Mouse (Mus musculus): ENCODE results near the gene Fbxo6. TPM values are rescaled to one million over a fixed set of nuclear protein-coding genes. Genes with fewer than 3 reads are reported as not detected.
A peak's percentile ranks its signal among the peaks of the same experiment; 100 is the strongest.
"Not testable (repeated sequence)": the region's sequence is repeated elsewhere in the genome, so short reads cannot be mapped to it uniquely, and the experiment has no call there.

Gene Fbxo6
- polyA plus RNA-seq, 1 experiment from 2014 or later = 22.9 TPM

DNA sequence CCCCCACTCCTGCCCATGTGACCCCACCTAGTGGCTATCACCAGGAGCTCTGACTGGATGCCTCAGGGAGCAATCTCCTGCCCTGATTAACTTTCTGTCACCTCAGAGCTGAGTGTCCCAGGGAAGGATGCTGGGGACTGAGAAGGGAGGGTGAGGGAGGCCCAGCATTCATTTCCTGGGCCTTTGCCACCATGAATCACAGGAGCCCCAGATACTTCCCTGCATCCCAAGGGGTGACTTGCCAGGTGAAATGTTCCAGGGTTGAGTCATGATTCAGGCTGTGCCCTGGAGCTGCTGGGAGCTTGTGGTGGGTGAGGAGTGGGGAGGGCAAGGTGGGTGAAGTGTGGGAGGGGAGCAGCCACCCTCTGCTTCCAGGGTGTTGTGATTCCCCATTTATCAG, 25.8 kb upstream of the Fbxo6 start:
- H3K4me1 ChIP-seq (ENCODE audit: control insufficient read depth, insufficient read depth, low read depth, low read length) = peaks cover 17% of the 10 kb centered on the region
- no peaks in the 10 kb centered on the region for H3K9me3 ChIP-seq (ENCODE audit: control insufficient read depth, low read length)
- H3K4me2 ChIP-seq (ENCODE audit: low read length) = no peak overlapping the region
- H3K27me3 ChIP-seq (replicated peaks; ENCODE audit: control insufficient read depth, insufficient read depth, low read length) = peaks cover 3% of the 10 kb centered on the region
- H3K9ac ChIP-seq (ENCODE audit: low read depth, low read length) = peak overlapping the region; percentile 17
- H3K27ac ChIP-seq (ENCODE audit: low read depth, low read length) = no peak overlapping the region
- no peak overlapping the region for H3K4me3 ChIP-seq (ENCODE audit: low read length)
- H3K36me3 ChIP-seq (ENCODE audit: control insufficient read depth, insufficient read depth, low read length) = no peaks in the 10 kb centered on the region
- ATAC-seq = no peak

- not testable (repeated sequence) for H3K36me3 ChIP-seq (ENCODE audit: control insufficient read depth, insufficient read depth, low read length); H3K9ac ChIP-seq (ENCODE audit: low read depth, low read length); H3K27ac ChIP-seq (ENCODE audit: low read depth, low read length); H3K4me2 ChIP-seq (ENCODE audit: low read length); H3K27me3 ChIP-seq (replicated peaks; ENCODE audit: control insufficient read depth, insufficient read depth, low read length); H3K9me3 ChIP-seq (ENCODE audit: control insufficient read depth, low read length); ATAC-seq; H3K4me3 ChIP-seq (ENCODE audit: low read length)
- H3K4me1 ChIP-seq (ENCODE audit: control insufficient read depth, insufficient read depth, low read depth, low read length) = peaks cover 14% of the 10 kb centered on the region
- 81% methylated on average over 5 of the region's 6 CpGs for WGBS
Observed at GRCm38 (mm10) chr4:148176603-148177002, 24.7 kb upstream of the Fbxo6 start.

GRCm38 (mm10) chr4:148174495-148174862, 22.5 kb upstream of the Fbxo6 start:
- Histone ChIP-seq H3K9ac (ENCODE audit: low read depth, low read length) (peak overlapping the region; percentile 57), H3K4me3 (ENCODE audit: low read length) (no peak overlapping the region; the same call in 1 of the 2 replicates)
- 0 out of 2 replicates have a peak, but pooled peaks have one; percentile 7 for ATAC-seq

GRCm38 (mm10) chr4:148173811-148174494, 22.0 kb upstream of the Fbxo6 start:
- under 1% methylated on average over 30 of the region's 30 CpGs for WGBS
- Histone ChIP-seq H3K27me3 (replicated peaks; ENCODE audit: control insufficient read depth, insufficient read depth, low read length) (peaks cover 7% of the 10 kb centered on the region), H3K9ac (ENCODE audit: low read depth, low read length) (peak overlapping the region; percentile 57), H3K27ac (ENCODE audit: low read depth, low read length) (peak overlapping the region; percentile 78), H3K4me3 (ENCODE audit: low read length) (peak overlapping the region; percentile 32), H3K36me3 (ENCODE audit: control insufficient read depth, insufficient read depth, low read length) (no peaks in the 10 kb centered on the region), H3K9me3 (ENCODE audit: control insufficient read depth, low read length) (no peaks in the 10 kb centered on the region), H3K4me1 (ENCODE audit: control insufficient read depth, insufficient read depth, low read depth, low read length) (peaks cover 14% of the 10 kb centered on the region), H3K4me2 (ENCODE audit: low read length) (peak overlapping the region; percentile 67)
- ATAC-seq = peak; percentile 72

More at GRCm38 (mm10) chr4:148174495-148174862, 22.5 kb upstream of the Fbxo6 start:
- no peaks in the 10 kb centered on the region for H3K36me3 ChIP-seq (ENCODE audit: control insufficient read depth, insufficient read depth, low read length)
- H3K4me2 ChIP-seq (ENCODE audit: low read length) = peak overlapping the region; percentile 67
- no peaks in the 10 kb centered on the region for H3K9me3 ChIP-seq (ENCODE audit: control insufficient read depth, low read length)
- H3K4me1 ChIP-seq (ENCODE audit: control insufficient read depth, insufficient read depth, low read depth, low read length) = peaks cover 14% of the 10 kb centered on the region
- 7% methylated on average over 12 of the region's 12 CpGs for WGBS
- peaks cover 7% of the 10 kb centered on the region for H3K27me3 ChIP-seq (replicated peaks; ENCODE audit: control insufficient read depth, insufficient read depth, low read length)
- H3K27ac ChIP-seq (ENCODE audit: low read depth, low read length) = peak overlapping the region; percentile 78

GRCm38 (mm10) chr4:148171261-148171660, 19.3 kb upstream of the Fbxo6 start:
- Histone ChIP-seq H3K4me3 (ENCODE audit: low read length) (no peak overlapping the region), H3K4me1 (ENCODE audit: control insufficient read depth, insufficient read depth, low read depth, low read length) (peaks cover 18% of the 10 kb centered on the region), H3K9me3 (ENCODE audit: control insufficient read depth, low read length) (no peaks in the 10 kb centered on the region), H3K9ac (ENCODE audit: low read depth, low read length) (no peak overlapping the region), H3K27me3 (replicated peaks; ENCODE audit: control insufficient read depth, insufficient read depth, low read length) (peaks cover 6% of the 10 kb centered on the region; the same call in 1 of the 2 replicates), H3K36me3 (ENCODE audit: control insufficient read depth, insufficient read depth, low read length) (no peaks in the 10 kb centered on the region), H3K4me2 (ENCODE audit: low read length) (no peak overlapping the region), H3K27ac (ENCODE audit: low read depth, low read length) (no peak overlapping the region)
- 48% methylated on average over 3 of the region's 3 CpGs for WGBS
- no peak for ATAC-seq

DNA sequence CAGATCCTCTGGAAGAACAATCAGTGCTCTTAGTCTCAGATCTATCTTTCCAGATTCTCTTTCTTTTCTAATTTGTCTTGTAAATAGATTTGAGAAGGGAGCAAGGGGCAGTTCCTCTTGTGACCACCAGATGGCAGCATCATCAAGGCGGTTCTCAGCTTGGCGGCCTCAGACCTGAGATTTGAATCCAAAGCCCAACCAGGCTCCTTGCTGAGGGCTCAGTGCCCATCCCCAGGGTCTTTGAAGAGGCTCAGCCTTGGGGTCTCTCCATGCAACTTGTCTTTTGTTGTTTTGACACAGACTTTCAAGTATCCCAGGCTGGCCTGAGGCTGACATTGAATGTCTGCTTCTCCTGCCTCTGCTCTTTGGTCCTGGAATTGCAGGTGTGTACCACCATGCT, 18.9 kb upstream of the Fbxo6 start:
- H3K4me2 ChIP-seq (ENCODE audit: low read length) = no peak overlapping the region
- no peak for ATAC-seq
- no peak overlapping the region for H3K4me3 ChIP-seq (ENCODE audit: low read length)
- no peak overlapping the region for H3K9ac ChIP-seq (ENCODE audit: low read depth, low read length)
- peaks cover 9% of the 10 kb centered on the region for H3K27me3 ChIP-seq (replicated peaks; ENCODE audit: control insufficient read depth, insufficient read depth, low read length)
- H3K27ac ChIP-seq (ENCODE audit: low read depth, low read length) = no peak overlapping the region
- no peaks in the 10 kb centered on the region for H3K9me3 ChIP-seq (ENCODE audit: control insufficient read depth, low read length)
- H3K36me3 ChIP-seq (ENCODE audit: control insufficient read depth, insufficient read depth, low read length) = no peaks in the 10 kb centered on the region
- 0% methylated on average over 2 of the region's 2 CpGs for WGBS
- H3K4me1 ChIP-seq (ENCODE audit: control insufficient read depth, insufficient read depth, low read depth, low read length) = peaks cover 17% of the 10 kb centered on the region

DNA sequence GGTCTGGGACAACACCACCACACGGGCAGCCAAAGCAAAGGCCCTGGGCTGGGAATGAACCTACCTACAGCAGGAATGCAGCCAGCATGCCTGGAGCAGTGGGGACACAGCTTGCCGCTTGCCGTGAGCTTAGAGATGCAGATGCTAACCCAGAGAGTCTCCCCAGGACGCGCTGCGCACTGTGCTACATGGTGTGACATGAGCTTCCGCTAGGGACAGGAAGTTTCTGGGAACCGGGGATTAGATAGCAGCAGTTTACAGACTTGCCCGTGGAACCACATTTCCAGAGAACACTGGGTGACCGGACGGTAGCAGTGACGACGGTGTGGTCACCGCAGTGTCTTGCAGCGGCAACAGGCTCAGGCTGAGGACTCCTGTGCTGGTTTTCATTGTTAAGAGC, 17.6 kb upstream of the Fbxo6 start:
- Histone ChIP-seq H3K9me3 (ENCODE audit: control insufficient read depth, low read length) (no peaks in the 10 kb centered on the region), H3K4me1 (ENCODE audit: control insufficient read depth, insufficient read depth, low read depth, low read length) (peaks cover 15% of the 10 kb centered on the region), H3K27ac (ENCODE audit: low read depth, low read length) (no peak overlapping the region), H3K4me2 (ENCODE audit: low read length) (no peak overlapping the region), H3K4me3 (ENCODE audit: low read length) (no peak overlapping the region), H3K9ac (ENCODE audit: low read depth, low read length) (no peak overlapping the region), H3K36me3 (ENCODE audit: control insufficient read depth, insufficient read depth, low read length) (no peaks in the 10 kb centered on the region), H3K27me3 (replicated peaks; ENCODE audit: control insufficient read depth, insufficient read depth, low read length) (peaks cover 21% of the 10 kb centered on the region)
- WGBS = 21% methylated on average over 15 of the region's 15 CpGs
- ATAC-seq = no peak

DNA sequence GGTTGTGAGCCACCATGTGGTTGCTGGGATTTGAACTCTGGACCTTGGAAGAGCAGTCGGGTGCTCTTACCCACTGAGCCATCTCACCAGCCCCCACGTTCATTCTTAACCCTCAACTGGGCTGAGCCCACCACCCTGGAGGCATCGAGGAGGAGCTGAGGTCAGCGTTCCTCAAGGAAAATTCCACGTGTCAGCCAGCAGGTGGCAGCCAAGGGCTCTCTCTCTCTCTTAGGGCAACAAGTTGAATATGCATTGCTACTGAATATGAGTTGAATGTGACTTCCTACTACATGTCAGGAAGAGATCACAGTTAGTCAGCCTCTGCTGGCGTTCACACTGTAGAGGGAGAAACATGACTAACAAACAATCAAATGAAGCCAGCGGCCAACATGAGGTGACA, 16.3 kb upstream of the Fbxo6 start:
- Histone ChIP-seq H3K27me3 (replicated peaks; ENCODE audit: control insufficient read depth, insufficient read depth, low read length) (peaks cover 27% of the 10 kb centered on the region), H3K4me1 (ENCODE audit: control insufficient read depth, insufficient read depth, low read depth, low read length) (peaks cover 14% of the 10 kb centered on the region), H3K27ac (ENCODE audit: low read depth, low read length) (no peak overlapping the region), H3K9me3 (ENCODE audit: control insufficient read depth, low read length) (no peaks in the 10 kb centered on the region), H3K9ac (ENCODE audit: low read depth, low read length) (no peak overlapping the region), H3K36me3 (ENCODE audit: control insufficient read depth, insufficient read depth, low read length) (no peaks in the 10 kb centered on the region), H3K4me2 (ENCODE audit: low read length) (no peak overlapping the region), H3K4me3 (ENCODE audit: low read length) (no peak overlapping the region)
- WGBS = 24% methylated on average over 7 of the region's 7 CpGs
- ATAC-seq = no peak

DNA sequence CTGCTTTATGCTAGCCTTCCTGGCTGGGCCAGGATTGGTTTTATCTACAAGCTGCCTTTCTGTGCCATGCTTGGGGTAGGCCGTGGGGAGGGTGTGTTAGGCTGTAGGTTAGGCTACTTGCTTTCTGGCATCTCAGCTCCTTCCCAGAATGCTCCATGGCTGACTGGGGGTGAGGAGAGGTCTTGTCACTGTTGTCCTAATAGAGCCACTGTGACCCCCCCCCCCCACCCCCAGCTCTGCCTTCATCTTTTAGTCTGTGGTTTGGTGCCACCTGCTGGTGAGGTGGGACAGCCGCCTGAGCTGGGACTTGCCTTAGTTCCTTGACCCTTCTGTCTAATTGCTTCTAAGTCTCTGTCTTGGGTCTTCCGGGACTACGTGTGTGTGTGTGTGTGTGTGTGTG, 15.0 kb upstream of the Fbxo6 start:
- Histone ChIP-seq H3K27me3 (replicated peaks; ENCODE audit: control insufficient read depth, insufficient read depth, low read length) (peaks cover 35% of the 10 kb centered on the region), H3K4me2 (ENCODE audit: low read length) (peak overlapping the region; percentile 39), H3K4me1 (ENCODE audit: control insufficient read depth, insufficient read depth, low read depth, low read length) (peaks cover 15% of the 10 kb centered on the region), H3K27ac (ENCODE audit: low read depth, low read length) (peak overlapping the region; percentile 78), H3K4me3 (ENCODE audit: low read length) (no peak overlapping the region), H3K9ac (ENCODE audit: low read depth, low read length) (peak overlapping the region; percentile 28; the same call in 1 of the 2 replicates), H3K9me3 (ENCODE audit: control insufficient read depth, low read length) (no peaks in the 10 kb centered on the region), H3K36me3 (ENCODE audit: control insufficient read depth, insufficient read depth, low read length) (no peaks in the 10 kb centered on the region)
- peak; percentile 12; the same call in 1 of the 2 replicates for ATAC-seq
- 14% methylated on average over 4 of the region's 4 CpGs for WGBS
